Mouse (Mus musculus) kidney, embryonic 16.5 days (tissue): ENCODE results near the gene Rpusd3. TPM values are rescaled to one million over a fixed set of nuclear protein-coding genes. Genes with fewer than 3 reads are reported as not detected.

Experiments used
- ATAC-seq: fragments of 200-750 bp; cut with Nextera tagmentation; 2 replicates; pipeline ENCODE4 v1.8.0; 2017; ENCODE audit warnings: moderate TSS enrichment; ENCODE audit not compliant: low FRiP score, low TSS enrichment
- H3K27ac ChIP-seq: fragments of 300-500 bp; sonication (generic); 2 replicates; pipeline ENCODE4 v1.5.1; 2014; ENCODE audit warnings: low read length
- H3K27me3 ChIP-seq: fragments of 300-500 bp; sonication (generic); 2 replicates; pipeline ENCODE4 v1.6.1; 2014; ENCODE audit warnings: low read length, control low read depth, mixed read lengths; ENCODE audit not compliant: insufficient read depth
- H3K36me3 ChIP-seq: fragments of 300-500 bp; sonication (generic); 2 replicates; pipeline ENCODE4 v1.6.1; 2014; ENCODE audit warnings: low read length, control low read depth, mixed read lengths; ENCODE audit not compliant: insufficient read depth
- H3K4me1 ChIP-seq: fragments of 300-500 bp; sonication (generic); 2 replicates; pipeline ENCODE4 v1.6.1; 2014; ENCODE audit warnings: low read length, control low read depth, mixed read lengths; ENCODE audit not compliant: insufficient read depth
- H3K4me2 ChIP-seq: fragments of 300-500 bp; sonication (generic); replicated peaks from 2 replicates; pipeline ENCODE4 v1.6.1; 2014; ENCODE audit warnings: low read depth, low read length
- H3K4me3 ChIP-seq: fragments of 300-500 bp; sonication (generic); 2 replicates; pipeline ENCODE4 v1.5.1; 2014; ENCODE audit warnings: mild to moderate bottlenecking, low read length
- H3K9ac ChIP-seq: fragments of 300-500 bp; sonication (generic); replicated peaks from 2 replicates; pipeline ENCODE4 v1.6.1; 2014; ENCODE audit warnings: low read length
- H3K9me3 ChIP-seq: fragments of 300-500 bp; sonication (generic); 2 replicates; pipeline ENCODE4 v1.6.1; 2016; ENCODE audit warnings: low read length, control low read depth
- WGBS: fragments of 180-500 bp; shearing (Covaris S2); extraction: QIAGEN DNeasy Blood & Tissue Kit; methylation state at CpG from one replicate; pipeline ENCODE4 v1.1.7; 2014; 5-methylcytosine and 5-hydroxymethylcytosine counted together
- polyA plus RNA-seq: library from polyadenylated mRNA; unstranded; fragments of >200 nt; fragmentation: Nextera tagmentation; extraction: Ambion mirVana; gene quantifications from 2 replicates; pipeline ENCODE4 v1.2.1, GENCODE M21; 2015

The Rpusd3 gene
- polyA plus RNA-seq, 1 experiment from 2014 or later = 31.7 TPM

DNA sequence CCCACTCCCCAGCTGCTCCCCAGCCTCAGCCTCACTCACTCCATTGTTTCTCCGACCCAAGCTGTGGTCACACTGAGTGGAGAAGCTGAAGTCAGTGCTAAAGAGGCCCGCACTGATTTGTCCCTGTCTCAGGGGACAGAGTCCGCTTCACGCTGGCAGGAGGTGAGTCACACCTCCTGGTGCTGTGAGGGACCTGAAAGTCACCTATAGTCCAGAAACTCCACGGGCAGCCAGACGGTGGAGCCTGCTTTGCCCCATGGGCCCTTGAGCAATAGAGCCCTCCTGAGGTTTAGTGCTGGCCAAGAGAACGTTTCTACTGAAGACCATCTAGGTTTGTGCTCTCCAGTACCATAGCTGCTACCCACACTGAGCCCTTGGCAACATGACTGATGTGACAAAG, 15.6 kb upstream of the Rpusd3 start:
- Histone ChIP-seq H3K4me2 (no peak overlapping the region), H3K9ac (no peak overlapping the region), H3K36me3 (no peaks in the 10 kb centered on the region), H3K4me1 (no peaks in the 10 kb centered on the region), H3K9me3 (no peaks in the 10 kb centered on the region), H3K4me3 (no peak overlapping the region), H3K27ac (no peak overlapping the region), H3K27me3 (no peaks in the 10 kb centered on the region)
- WGBS = 77% methylated on average over 7 of the region's 7 CpGs
- ATAC-seq = no peak

- 64% methylated on average over 3 of the region's 3 CpGs for WGBS
- H3K36me3 ChIP-seq = no peaks in the 10 kb centered on the region
- H3K4me2 ChIP-seq = no peak overlapping the region
- no peaks in the 10 kb centered on the region for H3K4me1 ChIP-seq
- H3K27ac ChIP-seq = no peak overlapping the region
- H3K27me3 ChIP-seq = no peaks in the 10 kb centered on the region
- no peak overlapping the region for H3K9ac ChIP-seq
- ATAC-seq = no peak
- H3K9me3 ChIP-seq = no peaks in the 10 kb centered on the region
- H3K4me3 ChIP-seq = no peak overlapping the region
Observed at GRCm38 (mm10) chr6:113433661-113434060, 14.5 kb upstream of the Rpusd3 start.

DNA sequence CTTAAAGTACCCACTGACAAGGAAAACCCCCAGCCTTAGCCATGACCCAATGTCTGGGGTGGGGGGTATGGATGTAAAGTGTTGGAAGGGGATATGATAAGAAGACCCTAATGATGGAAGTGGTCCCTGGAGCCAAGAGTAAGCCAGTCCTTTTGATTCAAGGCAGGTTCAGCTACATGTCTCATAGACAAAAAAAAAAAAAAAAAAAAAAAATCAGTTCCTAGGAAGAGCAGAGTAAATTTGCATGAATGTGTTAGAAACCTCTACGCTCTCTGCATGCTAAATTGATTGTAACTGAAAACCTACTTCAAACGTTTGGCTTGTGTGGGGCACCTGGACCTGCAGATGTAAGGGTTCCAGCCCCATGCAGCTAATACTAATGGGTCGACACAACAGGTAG, 12.7 kb upstream of the Rpusd3 start:
- Histone ChIP-seq H3K4me3 (no peak overlapping the region), H3K4me2 (no peak overlapping the region), H3K9me3 (peaks cover 4% of the 10 kb centered on the region; the same call in 1 of the 2 replicates), H3K27me3 (no peaks in the 10 kb centered on the region), H3K4me1 (no peaks in the 10 kb centered on the region), H3K9ac (no peak overlapping the region), H3K27ac (no peak overlapping the region), H3K36me3 (no peaks in the 10 kb centered on the region)
- 46% methylated on average over 3 of the region's 3 CpGs for WGBS
- no peak for ATAC-seq

GRCm38 (mm10) chr6:113430846-113431245, 11.7 kb upstream of the Rpusd3 start:
- no peak for ATAC-seq
- Histone ChIP-seq H3K36me3 (no peaks in the 10 kb centered on the region), H3K4me3 (no peak overlapping the region), H3K9me3 (peaks cover 4% of the 10 kb centered on the region; the same call in 1 of the 2 replicates), H3K9ac (no peak overlapping the region), H3K27ac (no peak overlapping the region), H3K4me1 (no peaks in the 10 kb centered on the region), H3K4me2 (no peak overlapping the region), H3K27me3 (no peaks in the 10 kb centered on the region)
- WGBS = 47% methylated on average over 3 of the region's 3 CpGs

GRCm38 (mm10) chr6:113429965-113430364, 10.8 kb upstream of the Rpusd3 start:
- Histone ChIP-seq H3K4me3 (no peak overlapping the region), H3K9ac (no peak overlapping the region), H3K27ac (no peak overlapping the region), H3K27me3 (no peaks in the 10 kb centered on the region), H3K36me3 (no peaks in the 10 kb centered on the region), H3K4me1 (no peaks in the 10 kb centered on the region), H3K4me2 (no peak overlapping the region), H3K9me3 (peaks cover 4% of the 10 kb centered on the region; the same call in 1 of the 2 replicates)
- ATAC-seq = no peak
- 76% methylated on average over 3 of the region's 3 CpGs for WGBS

DNA sequence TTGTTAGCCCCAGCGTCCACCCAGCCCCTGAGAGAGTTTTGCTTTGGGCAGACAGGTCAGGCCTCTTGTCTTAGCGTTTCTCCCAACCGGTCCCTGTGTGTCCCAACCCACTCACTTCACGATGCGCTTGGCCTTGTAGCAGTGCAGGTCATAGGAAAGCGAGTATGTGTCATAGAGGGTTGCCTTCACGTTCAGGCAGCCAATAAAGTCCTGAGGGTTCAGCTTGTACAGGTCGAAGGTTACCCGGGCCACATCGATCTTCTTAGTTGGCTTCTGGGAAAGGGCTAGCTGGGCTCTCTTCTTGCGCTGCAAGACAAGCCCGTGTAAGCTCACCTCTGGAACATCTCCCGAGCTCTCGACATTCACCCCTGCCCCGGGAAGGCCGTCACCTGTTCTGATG, 8.9 kb upstream of the Rpusd3 start:
- Histone ChIP-seq H3K27me3 (no peaks in the 10 kb centered on the region), H3K4me2 (no peak overlapping the region), H3K4me1 (no peaks in the 10 kb centered on the region), H3K36me3 (no peaks in the 10 kb centered on the region), H3K4me3 (no peak overlapping the region), H3K9me3 (peaks cover 4% of the 10 kb centered on the region; the same call in 1 of the 2 replicates), H3K27ac (no peak overlapping the region), H3K9ac (no peak overlapping the region)
- no peak for ATAC-seq
- 84% methylated on average over 16 of the region's 16 CpGs for WGBS

DNA sequence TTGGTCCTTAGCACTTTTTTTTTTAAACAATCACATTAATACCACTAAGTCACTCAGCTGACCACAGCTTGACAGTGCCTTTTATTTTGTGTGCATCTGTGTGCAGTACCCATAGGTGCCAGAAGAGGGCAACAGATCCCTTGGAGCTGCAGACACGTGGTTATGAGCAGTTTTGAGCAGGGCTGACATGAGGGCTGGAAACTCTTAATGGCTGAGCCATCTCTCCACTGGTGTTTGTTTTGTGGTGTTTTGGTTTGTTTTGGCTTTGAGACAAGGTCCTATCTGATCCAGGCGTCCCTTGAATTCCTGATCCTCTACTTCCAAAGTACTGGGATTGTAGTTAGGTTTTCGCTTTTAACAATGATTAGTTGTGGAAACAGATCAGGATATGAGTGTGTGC, 8.3 kb upstream of the Rpusd3 start:
- no peaks in the 10 kb centered on the region for H3K36me3 ChIP-seq

DNA sequence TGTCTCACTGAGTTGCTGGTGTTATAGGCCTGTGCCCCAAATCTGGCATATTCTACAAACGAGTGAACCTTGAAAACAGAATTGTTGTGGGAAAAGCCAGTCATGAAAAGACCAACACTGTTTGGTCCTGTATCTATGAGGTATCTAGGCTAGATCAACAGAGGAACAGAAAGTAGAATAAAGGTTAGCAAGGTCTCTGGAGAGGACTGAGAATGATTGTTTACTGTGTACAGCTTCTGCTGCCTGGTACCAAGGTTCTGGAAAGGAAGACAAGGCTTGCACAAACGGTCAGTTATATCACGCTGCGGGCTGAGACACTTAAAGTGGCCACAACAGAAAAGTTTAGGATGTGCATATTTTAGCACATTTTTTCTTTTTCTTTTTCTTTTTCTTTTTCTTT, 7.6 kb upstream of the Rpusd3 start:
- 93% methylated on average over 4 of the region's 4 CpGs for WGBS
- no peak overlapping the region for H3K27ac ChIP-seq
- H3K4me1 ChIP-seq = no peaks in the 10 kb centered on the region
- no peak for ATAC-seq
- no peak overlapping the region for H3K4me2 ChIP-seq
- H3K27me3 ChIP-seq = no peaks in the 10 kb centered on the region
- no peaks in the 10 kb centered on the region for H3K36me3 ChIP-seq
- no peak overlapping the region for H3K4me3 ChIP-seq
- peaks cover 4% of the 10 kb centered on the region; the same call in 1 of the 2 replicates for H3K9me3 ChIP-seq
- H3K9ac ChIP-seq = no peak overlapping the region

More for the DNA sequence above, 8.3 kb upstream of the Rpusd3 start:
- Histone ChIP-seq H3K4me3 (no peak overlapping the region), H3K27ac (no peak overlapping the region), H3K4me1 (no peaks in the 10 kb centered on the region), H3K9me3 (peaks cover 4% of the 10 kb centered on the region; the same call in 1 of the 2 replicates), H3K27me3 (no peaks in the 10 kb centered on the region), H3K4me2 (no peak overlapping the region), H3K9ac (no peak overlapping the region)
- no peak for ATAC-seq
- WGBS = 57% methylated on average over 3 of the region's 3 CpGs

DNA sequence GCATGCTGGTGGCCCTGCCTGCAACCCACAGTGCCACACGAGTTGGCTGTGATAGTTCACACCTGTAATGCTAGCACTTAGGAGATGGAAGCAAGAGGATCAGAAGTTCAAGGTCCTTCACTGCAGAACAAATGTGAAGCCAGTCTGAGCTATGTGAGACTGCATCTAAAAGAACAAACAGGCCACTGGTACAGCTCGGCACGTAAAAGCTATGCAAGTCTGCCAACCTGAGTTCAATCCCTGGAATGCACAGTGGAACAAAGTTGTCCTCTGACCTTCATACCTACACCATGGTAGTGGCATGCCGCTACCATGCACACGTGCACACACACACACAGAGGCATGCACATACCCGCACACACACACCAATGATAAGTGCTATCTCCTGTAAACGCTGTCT, 5.0 kb upstream of the Rpusd3 start:
- WGBS = 81% methylated on average over 7 of the region's 7 CpGs
- no peak for ATAC-seq
- H3K4me3 ChIP-seq = no peak overlapping the region
- 0 out of 2 replicates have a peak, but pooled peaks cover 3% of the 10 kb centered on the region for H3K4me1 ChIP-seq
- H3K27me3 ChIP-seq = no peaks in the 10 kb centered on the region
- H3K4me2 ChIP-seq = no peak overlapping the region
- H3K9me3 ChIP-seq = peaks cover 4% of the 10 kb centered on the region; the same call in 1 of the 2 replicates
- H3K36me3 ChIP-seq = no peaks in the 10 kb centered on the region
- H3K9ac ChIP-seq = no peak overlapping the region
- H3K27ac ChIP-seq = no peak overlapping the region

GRCm38 (mm10) chr6:113423000-113423399, 3.9 kb upstream of the Rpusd3 start:
- no peak overlapping the region for H3K9ac ChIP-seq
- ATAC-seq = no peak
- H3K27ac ChIP-seq = no peak overlapping the region
- H3K9me3 ChIP-seq = peaks cover 4% of the 10 kb centered on the region; the same call in 1 of the 2 replicates
- no peak overlapping the region for H3K4me2 ChIP-seq
- H3K27me3 ChIP-seq = no peaks in the 10 kb centered on the region
- WGBS = 73% methylated on average over 4 of the region's 4 CpGs
- no peaks in the 10 kb centered on the region for H3K36me3 ChIP-seq
- H3K4me1 ChIP-seq = peaks cover 10% of the 10 kb centered on the region
- no peak overlapping the region for H3K4me3 ChIP-seq
